Mouse (Mus musculus): ENCODE measurements around the gene Snrnp35.

GRCm38 (mm10) chr5:124464905-124465304, 18.0 kb upstream of the Snrnp35 start:
- no peak for TF ChIP-seq CTCF (IDR thresholded peaks at IDR 0.05; ENCODE audit: low read depth)
- no peak for TF ChIP-seq EP300 (IDR thresholded peaks at IDR 0.05; ENCODE audit: low read depth)

Data from liver, postnatal 0 days (tissue).